Comparison of ENCODE assay signal across 15 mouse cellular contexts in genomic region chr1:53814077-53814705, GRCm38 (mm10). TPM values are rescaled to one million over a fixed set of nuclear protein-coding genes. Genes with fewer than 3 reads are reported as not detected.
DNase-seq lines count a peak whose midpoint lies in the region; ATAC-seq and TF ChIP-seq lines count a peak whose summit lies in the region.
"Had no signal": no experiment of that assay in that cellular context is flagged by ENCODE, and none has a peak within 500 bp of the region (broad histone marks: within the 10 kb centered on the region; RNA-seq: fewer than 3 reads in every experiment).

No protein-coding gene starts in this region.

- H3K36me3 ChIP-seq in hindbrain, postnatal 0 days (ENCODE audit: insufficient read depth, low read length), result peaks cover 4% of the 10 kb centered on the region; the same call in 1 of the 2 replicates
- H3K36me3 ChIP-seq in hindbrain, embryonic 13.5 days, result peaks cover 9% of the 10 kb centered on the region
- H3K36me3 ChIP-seq: embryonic facial prominence, embryonic 12.5 days; liver, embryonic 12.5 days had no signal

- no peak overlapping the region for H3K4me3 ChIP-seq in hindbrain, postnatal 0 days (ENCODE audit: low read length)
- no peak overlapping the region for H3K4me3 ChIP-seq in hindbrain, embryonic 13.5 days
- H3K4me3 ChIP-seq: embryonic facial prominence, embryonic 12.5 days; liver, embryonic 12.5 days; megakaryocyte, embryonic 14.5 days had no signal

- H3K27ac ChIP-seq in hindbrain, postnatal 0 days, result no peak overlapping the region
- H3K27ac ChIP-seq in hindbrain, embryonic 13.5 days, result no peak overlapping the region
- H3K27ac ChIP-seq: embryonic facial prominence, embryonic 12.5 days; kidney, postnatal 0 days; liver, embryonic 12.5 days; stomach, postnatal 0 days had no signal

- DNase-seq in hindbrain, postnatal 0 days (ENCODE audit: low spot score), result peak; percentile 28
- peak; percentile 22 for DNase-seq in urinary bladder, postnatal 14 days (ENCODE audit: low spot score)
- no peak for DNase-seq in urinary bladder, postnatal 25 days (ENCODE audit: low spot score)
- peak; percentile 18 for DNase-seq in brain, adult 2 months (ENCODE audit: low read depth, low spot score)
- DNase-seq in ovary, postnatal 36 days (ENCODE audit: low spot score), result no peak
- DNase-seq: cerebellum, adult 18-20 months; right cerebral cortex, postnatal 14 days had no signal

- H3K9me3 ChIP-seq in hindbrain, postnatal 0 days (ENCODE audit: low read length), result no peaks in the 10 kb centered on the region
- H3K9me3 ChIP-seq in hindbrain, embryonic 13.5 days, result no peaks in the 10 kb centered on the region
- H3K9me3 ChIP-seq: embryonic facial prominence, embryonic 12.5 days; liver, embryonic 12.5 days; megakaryocyte, embryonic 14.5 days had no signal

- ATAC-seq in hindbrain, postnatal 0 days, result no peak; the same call in 1 of the 2 replicates
- no peak for ATAC-seq in hindbrain, embryonic 13.5 days (ENCODE audit: low FRiP score)
- no peak for ATAC-seq in monocyte, adult 5-6 weeks (replicated peaks; ENCODE audit: insufficient number of reproducible peaks, low FRiP score, low TSS enrichment, poor library complexity, severe bottlenecking)
- ATAC-seq: liver, embryonic 12.5 days; Patski had no signal

- 43% methylated on average over 2 of the region's 2 CpGs for WGBS in hindbrain, postnatal 0 days
- 59% methylated on average over 2 of the region's 2 CpGs for WGBS in hindbrain, embryonic 13.5 days

- no peaks in the 10 kb centered on the region for H3K4me1 ChIP-seq in hindbrain, postnatal 0 days (ENCODE audit: insufficient read depth, low read length)
- H3K4me1 ChIP-seq in hindbrain, embryonic 13.5 days (replicated peaks), result no peaks in the 10 kb centered on the region
- H3K4me1 ChIP-seq: liver, embryonic 12.5 days had no signal

- no peaks in the 10 kb centered on the region for H3K27me3 ChIP-seq in hindbrain, postnatal 0 days (ENCODE audit: insufficient read depth, low read length)
- no peaks in the 10 kb centered on the region for H3K27me3 ChIP-seq in hindbrain, embryonic 13.5 days
- H3K27me3 ChIP-seq: embryonic facial prominence, embryonic 12.5 days; liver, embryonic 12.5 days; megakaryocyte, embryonic 14.5 days; Patski had no signal

- no peak overlapping the region for H3K9ac ChIP-seq in hindbrain, postnatal 0 days (replicated peaks; ENCODE audit: low read length)
- no peak overlapping the region for H3K9ac ChIP-seq in hindbrain, embryonic 13.5 days
- H3K9ac ChIP-seq: embryonic facial prominence, embryonic 12.5 days; liver, embryonic 12.5 days had no signal

- H3K4me2 ChIP-seq in hindbrain, postnatal 0 days (ENCODE audit: low read depth, low read length), result no peak overlapping the region
- H3K4me2 ChIP-seq in hindbrain, embryonic 13.5 days, result no peak overlapping the region
- H3K4me2 ChIP-seq: embryonic facial prominence, embryonic 12.5 days; liver, embryonic 12.5 days had no signal

- no peak for TF ChIP-seq CTCF in hindbrain, postnatal 0 days (IDR thresholded peaks at IDR 0.05; ENCODE audit: low read depth)

RNA-seq across cellular contexts. Expression of gene Stk17b, which starts 29.2 kb away (rescaled TPM):
- total RNA-seq in hindbrain, postnatal 0 days (2014; rRNA removed), result 4.9 and 5.4 TPM in 2 replicates
- polyA plus RNA-seq in hindbrain, postnatal 0 days (2015; fragmentation: Nextera tagmentation; extraction: Ambion mirVana), result 5.7 and 6.5 TPM in 2 replicates
- polyA plus RNA-seq in hindbrain, embryonic 13.5 days (2015; fragmentation: Nextera tagmentation; extraction: Ambion mirVana), result 5.0 and 5.5 TPM in 2 replicates
- total RNA-seq in monocyte, adult 5-6 weeks (2017), result 596 to 1,071 TPM (median 1,020 TPM) in 3 replicates

Comparison
In these comparisons a context has a peak if more than half of its experiments do, and no peak if none do; other contexts are left out.
1. DNase-seq: peak in hindbrain, postnatal 0 days (single experiment), urinary bladder, postnatal 14 days (single experiment) and brain, adult 2 months (single experiment); none in urinary bladder, postnatal 25 days (single experiment) and ovary, postnatal 36 days (single experiment).
2. RNA of gene Stk17b, which starts 29.2 kb away (total RNA-seq): 596 to 1,071 TPM in monocyte, adult 5-6 weeks; 4.9 to 5.4 TPM in hindbrain, postnatal 0 days; every median in the first group is over 10 times any median in the second.